Mouse (Mus musculus): ENCODE results near the gene Elavl4.

Elavl4 gene

GRCm38 (mm10) chr4:110165217-110165616, 186.5 kb downstream of the Elavl4 start:
- in situ Hi-C loops (cut with MseI, MboI): no loop called here

GRCm38 (mm10) chr4:110161600-110161999, 190.1 kb downstream of the Elavl4 start:
- in situ Hi-C loops (cut with MseI, MboI): no loop called here

GRCm38 (mm10) chr4:110157515-110158159, 194.1 kb downstream of the Elavl4 start:
- in situ Hi-C loops (cut with MseI, MboI): no loop called here

DNA sequence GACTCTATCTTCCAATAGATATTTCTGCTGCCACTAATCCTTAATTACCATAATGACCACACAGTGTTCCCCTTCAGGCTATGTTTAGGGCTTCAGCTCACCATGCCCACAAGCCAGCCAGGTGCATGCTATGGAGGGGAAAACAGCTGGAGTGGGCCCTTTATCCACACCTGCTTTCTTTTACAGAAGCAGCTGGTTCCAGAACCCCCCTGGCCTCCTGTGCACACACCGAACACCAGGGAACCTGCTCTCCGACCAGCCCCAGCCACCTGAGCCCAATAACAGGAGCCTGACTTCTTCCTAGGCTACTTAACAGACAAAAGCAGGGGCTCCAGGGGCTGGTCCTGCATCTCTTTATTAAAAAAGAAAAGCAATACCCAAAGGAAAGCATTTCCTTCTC, 195.8 kb downstream of the Elavl4 start:
- in situ Hi-C loops (cut with MseI, MboI): no loop called here

Measured in mouse trophoblast stem cell (cell line).